Mouse (Mus musculus) liver, postnatal 0 days (tissue): ENCODE results near the gene Zfyve27. TPM values are rescaled to one million over a fixed set of nuclear protein-coding genes. Genes with fewer than 3 reads are reported as not detected.
A peak's percentile ranks its signal among the peaks of the same experiment; 100 is the strongest.

Experiments
- ATAC-seq: fragments of 200-750 bp; cut with Nextera tagmentation; 2 replicates; pipeline ENCODE4 v1.8.0; 2017; ENCODE audit warnings: mild to moderate bottlenecking, moderate library complexity
- DNase-seq: peaks from one replicate; pipeline ENCODE4 v3.0.0-alpha.2; 2016
- H3K27ac ChIP-seq: fragments of 300-500 bp; sonication (generic); 2 replicates; pipeline ENCODE4 v1.5.1; 2014; ENCODE audit warnings: antibody characterized with exemption, moderate library complexity, mild to moderate bottlenecking, low read depth
- H3K27me3 ChIP-seq: fragments of 300-500 bp; sonication (generic); 2 replicates; pipeline ENCODE4 v1.6.1; 2014; ENCODE audit warnings: low read length, control low read depth, mixed read lengths; ENCODE audit not compliant: insufficient read depth
- H3K36me3 ChIP-seq: fragments of 300-500 bp; sonication (generic); replicated peaks from 2 replicates; pipeline ENCODE4 v1.6.1; 2014; ENCODE audit warnings: mild to moderate bottlenecking, control low read depth, low read length, moderate library complexity, mixed read lengths; ENCODE audit not compliant: insufficient read depth
- H3K4me1 ChIP-seq: fragments of 300-500 bp; sonication (generic); 2 replicates; pipeline ENCODE4 v1.6.1; 2014; ENCODE audit warnings: antibody characterized with exemption, mild to moderate bottlenecking, control low read depth; ENCODE audit not compliant: insufficient read depth
- H3K4me2 ChIP-seq: fragments of 300-500 bp; sonication (generic); 2 replicates; pipeline ENCODE4 v1.6.1; 2014; ENCODE audit warnings: low read depth, mild to moderate bottlenecking, low read length, moderate library complexity, mixed read lengths
- H3K4me3 ChIP-seq: fragments of 300-500 bp; sonication (generic); 2 replicates; pipeline ENCODE4 v1.5.1; 2014; ENCODE audit warnings: low read depth, low read length
- H3K9ac ChIP-seq: fragments of 300-500 bp; sonication (generic); replicated peaks from 2 replicates; pipeline ENCODE4 v1.6.1; 2014; ENCODE audit warnings: mild to moderate bottlenecking, moderate library complexity
- H3K9me3 ChIP-seq: fragments of 300-500 bp; sonication (generic); 2 replicates; pipeline ENCODE4 v1.6.1; 2016; ENCODE audit warnings: mild to moderate bottlenecking, control low read depth, low read length, mixed read lengths
- CTCF ChIP-seq: sonication (generic); IDR thresholded peaks from 2 replicates; pipeline ENCODE4 v1.5.1; 2016; ENCODE audit warnings: antibody characterized with exemption, low read depth
- EP300 ChIP-seq: IDR thresholded peaks from 2 replicates; pipeline ENCODE4 v1.6.1; 2016; ENCODE audit warnings: antibody characterized with exemption, low read depth, mild to moderate bottlenecking
- WGBS: fragments of 180-500 bp; shearing (Covaris S2); extraction: QIAGEN DNeasy Blood & Tissue Kit; methylation state at CpG from one replicate; pipeline ENCODE4 v1.1.7; 2014; ENCODE audit not compliant: insufficient replicate concordance; 5-methylcytosine and 5-hydroxymethylcytosine counted together
- polyA plus RNA-seq: library from polyadenylated mRNA; unstranded; fragments of >200 nt; fragmentation: Nextera tagmentation; extraction: Ambion mirVana; gene quantifications from 2 replicates; pipeline ENCODE4 v1.2.1, GENCODE M21; 2015

Gene Zfyve27
- 8.0 and 8.5 TPM in 2 replicates for polyA plus RNA-seq

GRCm38 (mm10) chr19:42163764-42164163, at the start of gene Zfyve27:
Gene Zfyve27 (plus strand): TSS chr19:42163951.
- Histone ChIP-seq H3K36me3 (no peaks in the 10 kb centered on the region), H3K4me2 (no peak within 1 kb of the TSS), H3K4me1 (peaks cover 4% of the 10 kb centered on the region), H3K27ac (no peak within 1 kb of the TSS), H3K4me3 (no peak within 1 kb of the TSS), H3K9me3 (no peaks in the 10 kb centered on the region), H3K9ac (no peak within 1 kb of the TSS), H3K27me3 (0 out of 2 replicates have a peak, but pooled peaks cover 4% of the 10 kb centered on the region)
- TF ChIP-seq EP300 (no peak), CTCF (no peak)
- ATAC-seq (no peak), DNase-seq (no peak)
- 42% methylated on average over 5 of the region's 5 CpGs for WGBS

GRCm38 (mm10) chr19:42115783-42116335, 47.9 kb upstream of the Zfyve27 start:
- Histone ChIP-seq H3K4me3 (no peak overlapping the region), H3K4me2 (no peak overlapping the region), H3K36me3 (peaks cover 46% of the 10 kb centered on the region), H3K9me3 (no peaks in the 10 kb centered on the region), H3K27me3 (no peaks in the 10 kb centered on the region), H3K9ac (no peak overlapping the region), H3K27ac (no peak overlapping the region), H3K4me1 (no peaks in the 10 kb centered on the region)
- 67% methylated on average over 4 of the region's 4 CpGs for WGBS
- ATAC-seq (no peak), DNase-seq (no peak)
- TF ChIP-seq CTCF (no peak), EP300 (no peak)

- no peak overlapping the region for H3K9ac ChIP-seq
- WGBS = 73% methylated on average over 9 of the region's 9 CpGs
- no peaks in the 10 kb centered on the region for H3K4me1 ChIP-seq
- peak overlapping the region; percentile 66; the same call in 1 of the 2 replicates for H3K27ac ChIP-seq
- H3K4me3 ChIP-seq = no peak overlapping the region
- no peaks in the 10 kb centered on the region for H3K9me3 ChIP-seq
- H3K36me3 ChIP-seq = peaks cover 61% of the 10 kb centered on the region
- H3K4me2 ChIP-seq = no peak overlapping the region
- DNase-seq (no peak), ATAC-seq (peak; percentile 78)
- H3K27me3 ChIP-seq = no peaks in the 10 kb centered on the region
- TF ChIP-seq EP300 (no peak), CTCF (no peak)
Observed at GRCm38 (mm10) chr19:42118142-42118541, 45.6 kb upstream of the Zfyve27 start.

- no peaks in the 10 kb centered on the region for H3K27me3 ChIP-seq
- H3K9me3 ChIP-seq = no peaks in the 10 kb centered on the region
- H3K4me3 ChIP-seq = no peak overlapping the region
- no peak for TF ChIP-seq CTCF
- TF ChIP-seq EP300 = no peak
- H3K4me2 ChIP-seq = no peak overlapping the region
- WGBS = 54% methylated on average over 5 of the region's 5 CpGs
- DNase-seq (no peak), ATAC-seq (peak; percentile 74)
- H3K27ac ChIP-seq = peak overlapping the region; percentile 66; the same call in 1 of the 2 replicates
- H3K4me1 ChIP-seq = no peaks in the 10 kb centered on the region
- H3K36me3 ChIP-seq = peaks cover 63% of the 10 kb centered on the region
- H3K9ac ChIP-seq = no peak overlapping the region
Observed at GRCm38 (mm10) chr19:42118596-42118995, 45.2 kb upstream of the Zfyve27 start.

GRCm38 (mm10) chr19:42120451-42120850, 43.3 kb upstream of the Zfyve27 start:
- Histone ChIP-seq H3K27me3 (no peaks in the 10 kb centered on the region), H3K9me3 (no peaks in the 10 kb centered on the region), H3K4me2 (no peak overlapping the region), H3K9ac (no peak overlapping the region), H3K4me3 (no peak overlapping the region), H3K36me3 (peaks cover 56% of the 10 kb centered on the region), H3K4me1 (no peaks in the 10 kb centered on the region), H3K27ac (no peak overlapping the region)
- no peak for TF ChIP-seq EP300
- ATAC-seq (no peak), DNase-seq (no peak)
- WGBS = 82% methylated on average over 8 of the region's 8 CpGs

- Histone ChIP-seq H3K9me3 (no peaks in the 10 kb centered on the region), H3K4me3 (no peak overlapping the region), H3K27ac (no peak overlapping the region), H3K27me3 (no peaks in the 10 kb centered on the region), H3K9ac (no peak overlapping the region), H3K4me2 (no peak overlapping the region), H3K36me3 (peaks cover 32% of the 10 kb centered on the region), H3K4me1 (peaks cover 23% of the 10 kb centered on the region)
- TF ChIP-seq EP300 (no peak), CTCF (no peak)
- no peak for ATAC-seq
- no peak for DNase-seq
- WGBS = 88% methylated on average over 13 of the region's 13 CpGs
Observed at GRCm38 (mm10) chr19:42124684-42125083, 39.1 kb upstream of the Zfyve27 start.
